Mouse (Mus musculus): ENCODE measurements around the gene Dmrtc1c2. TPM values are rescaled to one million over a fixed set of nuclear protein-coding genes. Genes with fewer than 3 reads are reported as not detected.
"Not testable (repeated sequence)": the region's sequence is repeated elsewhere in the genome, so short reads cannot be mapped to it uniquely, and the experiment has no call there.

Dmrtc1c2 gene
- total RNA-seq (2012; rRNA removed) = 5.3 and 9.8 TPM in 2 replicates

DNA sequence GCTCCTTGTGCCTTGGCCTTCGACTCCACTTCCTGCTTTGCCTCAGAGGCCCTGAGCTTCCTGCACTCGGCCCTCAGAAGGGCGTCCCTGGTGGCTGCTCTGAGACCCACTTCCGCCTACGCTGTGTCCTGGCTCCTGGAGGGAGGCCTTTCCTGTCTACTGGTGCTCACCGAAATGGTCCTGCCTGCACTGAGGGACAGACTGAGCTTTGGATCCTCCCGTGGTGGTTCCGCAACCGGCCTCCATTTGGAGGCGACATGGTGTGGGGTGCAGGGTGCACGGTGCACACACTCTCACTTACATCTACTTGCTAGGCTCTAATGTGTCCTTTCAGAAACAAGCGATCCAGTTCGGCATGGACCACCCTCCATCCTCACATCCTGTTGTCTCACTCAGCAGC is at the start of gene Dmrtc1c2:
TSS of gene Dmrtc1c2 (minus strand) at position 101 of the 400 bp plus-strand sequence.
- H3K27ac ChIP-seq (ENCODE audit: insufficient read depth, low read depth, low read length, poor library complexity, severe bottlenecking); H3K9ac ChIP-seq (ENCODE audit: insufficient read depth, low read depth, low read length, poor library complexity, severe bottlenecking); H3K36me3 ChIP-seq (ENCODE audit: control insufficient read depth, insufficient read depth, low read length, poor library complexity, severe bottlenecking); H3K9me3 ChIP-seq (ENCODE audit: control insufficient read depth, insufficient read depth, low read depth, low read length); H3K4me1 ChIP-seq (ENCODE audit: control insufficient read depth in 2 of 2, insufficient read depth in 2 of 2, low read length in 2 of 2, poor library complexity in 1 of 2); DNase-seq (ENCODE audit: low read depth, low spot score); in situ Hi-C loops (cut with MboI; ENCODE audit: low sequenced_read_pairs in 2 of 2, unreplicated experiment in 2 of 2); H3K4me3 ChIP-seq (ENCODE audit: insufficient read depth in 1 of 2, low read depth in 1 of 2, low read length in 2 of 2, poor library complexity in 1 of 2, severe bottlenecking in 1 of 2): not testable (repeated sequence)

DNA sequence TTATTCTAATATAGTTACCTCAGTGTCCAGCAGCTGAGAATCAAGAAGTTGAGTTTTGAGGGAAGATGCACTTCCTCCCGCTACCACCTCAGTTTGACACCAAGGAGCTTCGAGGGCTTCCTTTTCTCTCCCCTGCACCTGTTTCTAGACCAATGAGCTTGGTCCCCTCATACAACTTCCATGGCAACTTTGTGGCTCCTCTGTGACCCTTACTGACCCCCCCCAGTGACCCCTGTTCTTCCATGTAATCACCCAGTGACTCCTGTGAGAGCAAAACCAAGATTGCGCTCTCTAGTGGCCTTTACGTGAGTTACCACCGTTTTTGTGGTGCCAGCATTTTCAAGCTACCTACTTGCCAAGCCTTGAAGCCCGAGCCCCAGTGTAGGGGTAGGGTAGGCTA is 13.5 kb upstream of the Dmrtc1c2 start, which contains the start of gene 1700031F05Rik:
TSS of gene 1700031F05Rik (minus strand) at position 101 of the 400 bp plus-strand sequence.
- TF ChIP-seq CHD2 (IDR thresholded peaks at IDR 0.05; ENCODE audit: low read depth, low read length) (no peak), MAFK (IDR thresholded peaks at IDR 0.05; ENCODE audit: insufficient read depth, low read depth, low read length) (no peak), HCFC1 (IDR thresholded peaks at IDR 0.05; ENCODE audit: borderline replicate concordance, insufficient read depth, low read length) (no peak), ZC3H11A (IDR thresholded peaks at IDR 0.05; ENCODE audit: borderline replicate concordance, low read depth, low read length) (no peak), ZNF384 (IDR thresholded peaks at IDR 0.05; ENCODE audit: low read depth, low read length) (no peak)
- H3K9me3 ChIP-seq (ENCODE audit: control insufficient read depth, insufficient read depth, low read depth, low read length) = no peaks in the 10 kb centered on the region
- in situ Hi-C loops (cut with MboI; ENCODE audit: low sequenced_read_pairs in 2 of 2, unreplicated experiment in 2 of 2) = no loop called here
- no peak within 1 kb of the TSS for H3K4me3 ChIP-seq (ENCODE audit: insufficient read depth in 1 of 2, low read depth in 1 of 2, low read length in 2 of 2, poor library complexity in 1 of 2, severe bottlenecking in 1 of 2)
- no peaks in the 10 kb centered on the region for H3K36me3 ChIP-seq (ENCODE audit: control insufficient read depth, insufficient read depth, low read length, poor library complexity, severe bottlenecking)
- no peak within 1 kb of the TSS for H3K27ac ChIP-seq (ENCODE audit: insufficient read depth, low read depth, low read length, poor library complexity, severe bottlenecking)
- H3K4me1 ChIP-seq (ENCODE audit: control insufficient read depth in 2 of 2, insufficient read depth in 2 of 2, low read length in 2 of 2, poor library complexity in 1 of 2) = no peaks in the 10 kb centered on the region
- H3K9ac ChIP-seq (ENCODE audit: insufficient read depth, low read depth, low read length, poor library complexity, severe bottlenecking) = no peak within 1 kb of the TSS
- no peak for DNase-seq (ENCODE audit: low read depth, low spot score)

DNA sequence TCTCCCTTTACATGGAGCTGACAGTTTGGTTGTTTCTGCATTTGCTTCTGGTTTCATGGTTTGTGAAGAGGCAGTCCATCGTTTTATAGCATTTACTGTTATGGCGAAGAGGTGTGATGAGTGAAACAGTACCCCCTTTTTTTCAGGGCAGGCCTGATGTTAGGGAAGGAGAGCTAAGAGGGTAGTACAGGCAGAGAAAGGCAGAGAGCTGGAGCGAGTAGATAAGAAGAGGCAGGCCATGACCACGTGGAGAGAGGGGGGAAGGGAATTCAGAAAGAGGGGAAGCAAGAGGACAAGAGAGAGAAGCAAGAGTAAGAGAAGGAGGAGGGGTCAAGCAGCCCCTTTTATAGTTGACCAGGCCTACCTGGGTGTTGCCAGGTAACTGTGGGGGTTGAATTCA is 42.1 kb downstream of the Dmrtc1c2 start:
- TF ChIP-seq ZNF384 (IDR thresholded peaks at IDR 0.05; ENCODE audit: low read depth, low read length) (no peak), CHD2 (IDR thresholded peaks at IDR 0.05; ENCODE audit: low read depth, low read length) (no peak), MAFK (IDR thresholded peaks at IDR 0.05; ENCODE audit: insufficient read depth, low read depth, low read length) (no peak), ZC3H11A (IDR thresholded peaks at IDR 0.05; ENCODE audit: borderline replicate concordance, low read depth, low read length) (no peak), HCFC1 (IDR thresholded peaks at IDR 0.05; ENCODE audit: borderline replicate concordance, insufficient read depth, low read length) (no peak)
- in situ Hi-C loops (cut with MboI; ENCODE audit: low sequenced_read_pairs in 2 of 2, unreplicated experiment in 2 of 2) = no loop called here
- Histone ChIP-seq H3K4me1 (ENCODE audit: control insufficient read depth in 2 of 2, insufficient read depth in 2 of 2, low read length in 2 of 2, poor library complexity in 1 of 2) (no peaks in the 10 kb centered on the region), H3K36me3 (ENCODE audit: control insufficient read depth, insufficient read depth, low read length, poor library complexity, severe bottlenecking) (no peaks in the 10 kb centered on the region), H3K4me3 (ENCODE audit: insufficient read depth in 1 of 2, low read depth in 1 of 2, low read length in 2 of 2, poor library complexity in 1 of 2, severe bottlenecking in 1 of 2) (no peak overlapping the region), H3K9me3 (ENCODE audit: control insufficient read depth, insufficient read depth, low read depth, low read length) (no peaks in the 10 kb centered on the region), H3K27ac (ENCODE audit: insufficient read depth, low read depth, low read length, poor library complexity, severe bottlenecking) (no peak overlapping the region), H3K9ac (ENCODE audit: insufficient read depth, low read depth, low read length, poor library complexity, severe bottlenecking) (no peak overlapping the region)
- no peak for DNase-seq (ENCODE audit: low read depth, low spot score)

DNA sequence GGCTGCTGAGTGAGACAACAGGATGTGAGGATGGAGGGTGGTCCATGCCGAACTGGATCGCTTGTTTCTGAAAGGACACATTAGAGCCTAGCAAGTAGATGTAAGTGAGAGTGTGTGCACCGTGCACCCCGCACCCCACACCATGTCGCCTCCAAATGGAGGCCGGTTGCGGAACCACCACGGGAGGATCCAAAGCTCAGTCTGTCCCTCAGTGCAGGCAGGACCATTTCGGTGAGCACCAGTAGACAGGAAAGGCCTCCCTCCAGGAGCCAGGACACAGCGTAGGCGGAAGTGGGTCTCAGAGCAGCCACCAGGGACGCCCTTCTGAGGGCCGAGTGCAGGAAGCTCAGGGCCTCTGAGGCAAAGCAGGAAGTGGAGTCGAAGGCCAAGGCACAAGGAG is 51.8 kb downstream of the Dmrtc1c2 start, which contains the start of gene Dmrtc1c1:
TSS of gene Dmrtc1c1 (plus strand) at position 301 of the 400 bp plus-strand sequence.
- H3K27ac ChIP-seq (ENCODE audit: insufficient read depth, low read depth, low read length, poor library complexity, severe bottlenecking); DNase-seq (ENCODE audit: low read depth, low spot score); H3K9ac ChIP-seq (ENCODE audit: insufficient read depth, low read depth, low read length, poor library complexity, severe bottlenecking); H3K36me3 ChIP-seq (ENCODE audit: control insufficient read depth, insufficient read depth, low read length, poor library complexity, severe bottlenecking); H3K4me3 ChIP-seq (ENCODE audit: insufficient read depth in 1 of 2, low read depth in 1 of 2, low read length in 2 of 2, poor library complexity in 1 of 2, severe bottlenecking in 1 of 2); in situ Hi-C loops (cut with MboI; ENCODE audit: low sequenced_read_pairs in 2 of 2, unreplicated experiment in 2 of 2); H3K9me3 ChIP-seq (ENCODE audit: control insufficient read depth, insufficient read depth, low read depth, low read length); H3K4me1 ChIP-seq (ENCODE audit: control insufficient read depth in 2 of 2, insufficient read depth in 2 of 2, low read length in 2 of 2, poor library complexity in 1 of 2): not testable (repeated sequence)

Other genes with a start within 250 kb of the Dmrtc1c2 start
- 5.1 and 5.9 TPM in 2 replicates for gene Phka1, start 210.4 kb downstream of the Dmrtc1c2 start, total RNA-seq (2012; rRNA removed)
- 1.7 TPM in 1 of 2 replicates, not detected in the other for gene Gm3880, start 167.6 kb downstream of the Dmrtc1c2 start, total RNA-seq (2012; rRNA removed)
- 2.0 and 3.1 TPM in 2 replicates for gene Gm9112, start 147.0 kb downstream of the Dmrtc1c2 start, total RNA-seq (2012; rRNA removed)
- gene Dmrtc1b, start 146.8 kb downstream of the Dmrtc1c2 start, total RNA-seq (2012; rRNA removed) = 0.27 TPM in 1 of 2 replicates, not detected in the other
- gene Dmrtc1c1, start 51.7 kb downstream of the Dmrtc1c2 start, total RNA-seq (2012; rRNA removed) = 2.4 and 2.8 TPM in 2 replicates
- not detected in 2 replicates for gene 1700031F05Rik, start 13.4 kb upstream of the Dmrtc1c2 start, total RNA-seq (2012; rRNA removed)
- 0.18 TPM in 1 of 2 replicates, not detected in the other for gene Dmrtc1a, start 54.1 kb upstream of the Dmrtc1c2 start, total RNA-seq (2012; rRNA removed)
- gene 1700011M02Rik, start 54.3 kb upstream of the Dmrtc1c2 start, total RNA-seq (2012; rRNA removed) = not detected in 2 replicates
- not detected in 2 replicates for gene 1700018G05Rik, start 73.8 kb upstream of the Dmrtc1c2 start, total RNA-seq (2012; rRNA removed)

Measured in ES-E14 (cell line).